Mouse (Mus musculus): Measurements from ENCODE around the gene Golga2. TPM values are rescaled to one million over a fixed set of nuclear protein-coding genes. Genes with fewer than 3 reads are reported as not detected.

Gene Golga2
- polyA plus RNA-seq, 1 experiment from 2014 or later = 27.2 TPM

DNA sequence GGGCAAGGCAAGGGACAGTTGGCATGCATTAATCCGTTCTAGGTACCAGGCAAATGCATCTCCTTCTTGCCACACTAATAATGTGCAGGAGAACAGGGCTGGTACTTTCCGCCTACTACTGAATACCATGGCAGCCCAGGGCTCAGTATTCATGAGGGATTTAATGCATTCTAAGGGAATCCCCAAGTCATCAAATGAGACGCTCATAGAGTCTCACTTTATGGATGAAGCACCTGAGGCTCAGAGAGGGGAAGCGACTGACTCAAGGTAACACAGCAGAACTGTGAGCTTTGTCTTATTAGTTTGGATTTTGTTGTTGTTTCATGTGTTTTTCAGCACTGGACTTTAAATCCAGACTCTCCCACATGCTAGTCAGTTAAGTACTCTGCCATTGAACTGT lies 54.9 kb downstream of the Golga2 start:
- DNase-seq (ENCODE audit: low spot score) (no peak), ATAC-seq (ENCODE audit: low read depth) (no peak)
- Histone ChIP-seq H3K27me3 (replicated peaks; ENCODE audit: control insufficient read depth, insufficient read depth, low read length) (no peaks in the 10 kb centered on the region), H3K27ac (replicated peaks; ENCODE audit: low read depth, low read length) (peak overlapping the region; percentile 24; the same call in 1 of the 2 replicates), H3K4me2 (ENCODE audit: low read depth, low read length) (no peak overlapping the region), H3K9me3 (ENCODE audit: control insufficient read depth, low read length) (no peaks in the 10 kb centered on the region), H3K4me1 (ENCODE audit: control insufficient read depth, insufficient read depth, low read length) (peaks cover 3% of the 10 kb centered on the region; the same call in 1 of the 2 replicates), H3K9ac (ENCODE audit: low read depth, low read length) (no peak overlapping the region), H3K36me3 (ENCODE audit: control insufficient read depth, insufficient read depth, low read length) (peaks cover 42% of the 10 kb centered on the region), H3K4me3 (ENCODE audit: low read depth, low read length) (no peak overlapping the region)
- 84% methylated on average over 4 of the region's 4 CpGs for WGBS

GRCm38 (mm10) chr2:32342539-32343350 lies 55.6 kb downstream of the Golga2 start:
- no peak overlapping the region for H3K9ac ChIP-seq (ENCODE audit: low read depth, low read length)
- ATAC-seq (ENCODE audit: low read depth) = peak; percentile 69
- H3K27ac ChIP-seq (replicated peaks; ENCODE audit: low read depth, low read length) = peak overlapping the region; percentile 24
- WGBS = 68% methylated on average over 6 of the region's 6 CpGs
- peaks cover 38% of the 10 kb centered on the region for H3K36me3 ChIP-seq (ENCODE audit: control insufficient read depth, insufficient read depth, low read length)
- DNase-seq (ENCODE audit: low spot score) = no peak
- H3K4me1 ChIP-seq (ENCODE audit: control insufficient read depth, insufficient read depth, low read length) = peaks cover 3% of the 10 kb centered on the region; the same call in 1 of the 2 replicates
- no peaks in the 10 kb centered on the region for H3K27me3 ChIP-seq (replicated peaks; ENCODE audit: control insufficient read depth, insufficient read depth, low read length)
- H3K9me3 ChIP-seq (ENCODE audit: control insufficient read depth, low read length) = no peaks in the 10 kb centered on the region
- no peak overlapping the region for H3K4me3 ChIP-seq (ENCODE audit: low read depth, low read length)
- no peak overlapping the region for H3K4me2 ChIP-seq (ENCODE audit: low read depth, low read length)

GRCm38 (mm10) chr2:32343351-32343671 lies 56.1 kb downstream of the Golga2 start:
- peak overlapping the region; percentile 24; the same call in 1 of the 2 replicates for H3K27ac ChIP-seq (replicated peaks; ENCODE audit: low read depth, low read length)
- no peaks in the 10 kb centered on the region for H3K27me3 ChIP-seq (replicated peaks; ENCODE audit: control insufficient read depth, insufficient read depth, low read length)
- no peak for ATAC-seq (ENCODE audit: low read depth)
- WGBS = 87% methylated on average over 2 of the region's 2 CpGs
- no peak overlapping the region for H3K4me2 ChIP-seq (ENCODE audit: low read depth, low read length)
- H3K9me3 ChIP-seq (ENCODE audit: control insufficient read depth, low read length) = no peaks in the 10 kb centered on the region
- no peak overlapping the region for H3K9ac ChIP-seq (ENCODE audit: low read depth, low read length)
- H3K4me1 ChIP-seq (ENCODE audit: control insufficient read depth, insufficient read depth, low read length) = peaks cover 3% of the 10 kb centered on the region; the same call in 1 of the 2 replicates
- H3K36me3 ChIP-seq (ENCODE audit: control insufficient read depth, insufficient read depth, low read length) = peaks cover 38% of the 10 kb centered on the region
- no peak overlapping the region for H3K4me3 ChIP-seq (ENCODE audit: low read depth, low read length)
- no peak for DNase-seq (ENCODE audit: low spot score)

DNA sequence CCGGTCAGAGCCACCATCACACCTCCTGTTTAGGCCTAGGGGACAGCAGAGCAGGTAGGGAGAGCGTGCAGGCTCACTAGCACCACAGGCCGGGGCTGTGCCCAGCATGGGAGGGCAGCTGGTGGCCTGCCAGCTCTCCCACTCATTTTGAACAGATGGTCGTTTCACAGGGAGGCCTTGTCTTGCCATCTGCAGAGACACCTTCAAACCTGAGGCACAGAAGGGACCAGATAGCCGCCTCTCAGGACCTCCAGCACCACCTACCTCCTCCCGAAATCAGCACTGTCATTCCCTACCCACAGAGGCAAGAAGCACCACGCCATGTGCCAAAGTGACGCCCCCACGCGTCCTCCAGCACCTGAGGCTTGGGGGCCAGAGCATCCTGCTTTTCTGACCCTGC lies 56.9 kb downstream of the Golga2 start:
- no peak overlapping the region for H3K9ac ChIP-seq (ENCODE audit: low read depth, low read length)
- H3K4me2 ChIP-seq (ENCODE audit: low read depth, low read length) = no peak overlapping the region; the same call in 1 of the 2 replicates
- ATAC-seq (ENCODE audit: low read depth) (no peak), DNase-seq (ENCODE audit: low spot score) (no peak)
- 87% methylated on average over 10 of the region's 10 CpGs for WGBS
- no peaks in the 10 kb centered on the region for H3K9me3 ChIP-seq (ENCODE audit: control insufficient read depth, low read length)
- H3K27me3 ChIP-seq (replicated peaks; ENCODE audit: control insufficient read depth, insufficient read depth, low read length) = no peaks in the 10 kb centered on the region
- H3K36me3 ChIP-seq (ENCODE audit: control insufficient read depth, insufficient read depth, low read length) = peaks cover 39% of the 10 kb centered on the region
- H3K4me3 ChIP-seq (ENCODE audit: low read depth, low read length) = no peak overlapping the region
- H3K4me1 ChIP-seq (ENCODE audit: control insufficient read depth, insufficient read depth, low read length) = peaks cover 3% of the 10 kb centered on the region; the same call in 1 of the 2 replicates
- H3K27ac ChIP-seq (replicated peaks; ENCODE audit: low read depth, low read length) = no peak overlapping the region; the same call in 1 of the 2 replicates

DNA sequence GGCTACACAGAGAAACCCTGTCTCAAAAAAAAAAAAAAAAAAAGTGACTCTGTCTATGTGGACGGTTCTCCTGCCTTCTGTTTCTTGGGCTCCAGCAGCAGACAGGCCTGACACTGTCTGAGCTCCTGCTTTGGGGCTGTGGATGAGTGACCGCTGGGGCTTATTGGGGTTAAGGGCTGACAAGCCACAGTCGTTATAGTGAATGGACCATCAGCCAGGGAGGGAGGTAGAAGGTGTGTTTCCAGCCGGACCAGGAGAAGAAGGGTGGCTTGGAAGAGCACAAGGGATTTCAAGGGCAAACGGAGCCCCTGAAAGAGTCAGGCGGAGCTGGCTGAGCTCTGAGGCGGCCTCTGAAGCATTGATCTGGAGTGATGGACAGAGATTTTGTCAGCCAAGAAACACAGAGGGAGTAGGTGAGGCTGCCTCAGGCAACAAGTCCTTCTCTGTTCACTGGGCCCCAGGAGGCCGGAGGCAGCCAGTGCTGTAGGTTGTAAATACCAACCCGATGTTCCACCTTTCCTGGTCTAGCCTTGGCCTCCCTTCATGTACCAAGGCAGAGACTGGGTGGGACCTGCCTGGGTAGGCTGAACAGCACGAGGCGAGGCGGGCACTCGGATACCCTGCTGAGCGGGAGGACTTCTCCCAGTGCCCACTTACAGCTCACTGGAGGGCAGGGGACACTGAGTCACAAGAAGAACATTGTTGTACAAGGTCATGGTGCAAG lies 57.6 kb downstream of the Golga2 start:
- Histone ChIP-seq H3K27ac (replicated peaks; ENCODE audit: low read depth, low read length) (no peak overlapping the region), H3K4me2 (ENCODE audit: low read depth, low read length) (no peak overlapping the region), H3K27me3 (replicated peaks; ENCODE audit: control insufficient read depth, insufficient read depth, low read length) (no peaks in the 10 kb centered on the region), H3K9ac (ENCODE audit: low read depth, low read length) (no peak overlapping the region), H3K4me3 (ENCODE audit: low read depth, low read length) (no peak overlapping the region), H3K4me1 (ENCODE audit: control insufficient read depth, insufficient read depth, low read length) (peaks cover 5% of the 10 kb centered on the region), H3K36me3 (ENCODE audit: control insufficient read depth, insufficient read depth, low read length) (peaks cover 32% of the 10 kb centered on the region), H3K9me3 (ENCODE audit: control insufficient read depth, low read length) (no peaks in the 10 kb centered on the region)
- WGBS = 66% methylated on average over 14 of the region's 14 CpGs
- DNase-seq (ENCODE audit: low spot score) (no peak), ATAC-seq (ENCODE audit: low read depth) (no peak)

GRCm38 (mm10) chr2:32347019-32347418 lies 59.8 kb downstream of the Golga2 start:
- H3K36me3 ChIP-seq (ENCODE audit: control insufficient read depth, insufficient read depth, low read length) = peaks cover 21% of the 10 kb centered on the region
- 76% methylated on average over 6 of the region's 6 CpGs for WGBS

GRCm38 (mm10) chr2:32348311-32348710 lies 61.1 kb downstream of the Golga2 start:
- WGBS = 81% methylated on average over 10 of the region's 11 CpGs
- Histone ChIP-seq H3K4me1 (ENCODE audit: control insufficient read depth, insufficient read depth, low read length) (peaks cover 17% of the 10 kb centered on the region), H3K9ac (ENCODE audit: low read depth, low read length) (no peak overlapping the region; the same call in 1 of the 2 replicates), H3K4me3 (ENCODE audit: low read depth, low read length) (no peak overlapping the region), H3K27ac (replicated peaks; ENCODE audit: low read depth, low read length) (no peak overlapping the region), H3K4me2 (ENCODE audit: low read depth, low read length) (no peak overlapping the region), H3K36me3 (ENCODE audit: control insufficient read depth, insufficient read depth, low read length) (peaks cover 19% of the 10 kb centered on the region), H3K27me3 (replicated peaks; ENCODE audit: control insufficient read depth, insufficient read depth, low read length) (no peaks in the 10 kb centered on the region), H3K9me3 (ENCODE audit: control insufficient read depth, low read length) (no peaks in the 10 kb centered on the region)
- DNase-seq (ENCODE audit: low spot score) (no peak), ATAC-seq (ENCODE audit: low read depth) (no peak)

More at GRCm38 (mm10) chr2:32347019-32347418, 59.8 kb downstream of the Golga2 start:
- Histone ChIP-seq H3K4me2 (ENCODE audit: low read depth, low read length) (no peak overlapping the region), H3K27me3 (replicated peaks; ENCODE audit: control insufficient read depth, insufficient read depth, low read length) (no peaks in the 10 kb centered on the region), H3K9me3 (ENCODE audit: control insufficient read depth, low read length) (no peaks in the 10 kb centered on the region), H3K27ac (replicated peaks; ENCODE audit: low read depth, low read length) (no peak overlapping the region), H3K4me1 (ENCODE audit: control insufficient read depth, insufficient read depth, low read length) (peaks cover 19% of the 10 kb centered on the region), H3K4me3 (ENCODE audit: low read depth, low read length) (no peak overlapping the region), H3K9ac (ENCODE audit: low read depth, low read length) (no peak overlapping the region)
- DNase-seq (ENCODE audit: low spot score) = no peak
- no peak for ATAC-seq (ENCODE audit: low read depth)

- ATAC-seq (ENCODE audit: low read depth) (no peak), DNase-seq (ENCODE audit: low spot score) (no peak)
- Histone ChIP-seq H3K9ac (ENCODE audit: low read depth, low read length) (0 out of 2 replicates have a peak overlapping the region, but pooled peaks have one; percentile 34), H3K9me3 (ENCODE audit: control insufficient read depth, low read length) (no peaks in the 10 kb centered on the region), H3K27me3 (replicated peaks; ENCODE audit: control insufficient read depth, insufficient read depth, low read length) (no peaks in the 10 kb centered on the region), H3K27ac (replicated peaks; ENCODE audit: low read depth, low read length) (no peak overlapping the region), H3K4me2 (ENCODE audit: low read depth, low read length) (no peak overlapping the region), H3K4me3 (ENCODE audit: low read depth, low read length) (no peak overlapping the region), H3K36me3 (ENCODE audit: control insufficient read depth, insufficient read depth, low read length) (peaks cover 16% of the 10 kb centered on the region; the same call in 1 of the 2 replicates), H3K4me1 (ENCODE audit: control insufficient read depth, insufficient read depth, low read length) (peaks cover 17% of the 10 kb centered on the region)
- WGBS = 48% methylated on average over 8 of the region's 8 CpGs
These were observed 62.6 kb downstream of the Golga2 start for GRCm38 (mm10) chr2:32349625-32350255.

Measured in embryonic facial prominence, embryonic 14.5 days (tissue).